Mouse (Mus musculus) MEL (cell line): ENCODE measurements at regions not wholly inside any gene's neighbourhood (a gene's known extent, or its start where the extent isn't known, plus 50 kb on each side); places are given as distances from the start of the nearest gene placed in this dataset.

Experiments used
- CTCF ChIP-seq, 3 experiments: IDR thresholded peaks in 2 of 3; conservative IDR thresholded peaks in 1 of 3; 2 replicates each; pipeline ENCODE4 v1.5.1; 2011 to 2012; ENCODE audit warnings: low read length in 3 of 3, low read depth in 2 of 3, mild to moderate bottlenecking in 2 of 3, improper control_type of control experiment in 1 of 3, inconsistent platforms in 1 of 3, mixed read lengths in 1 of 3, moderate library complexity in 1 of 3; ENCODE audit not compliant: control insufficient read depth in 1 of 3, insufficient read depth in 1 of 3, poor library complexity in 1 of 3, severe bottlenecking in 1 of 3
- EP300 ChIP-seq, 2 experiments: IDR thresholded peaks; 2 replicates each; pipeline ENCODE4 v1.6.1; 2011; ENCODE audit warnings: improper control_type of control experiment in 2 of 2, low read length in 2 of 2, low read depth in 1 of 2, mild to moderate bottlenecking in 1 of 2
- MAX ChIP-seq: IDR thresholded peaks from 2 replicates; pipeline ENCODE4 v1.6.1; 2011; ENCODE audit warnings: low read length, improper control_type of control experiment
- POLR2AphosphoS2 ChIP-seq: IDR thresholded peaks from 2 replicates; pipeline ENCODE4 v1.6.1; 2011; ENCODE audit warnings: low read length, improper control_type of control experiment
- RCOR1 ChIP-seq: IDR thresholded peaks from 2 replicates; pipeline ENCODE4 v1.6.1; 2012; ENCODE audit warnings: low read depth, mild to moderate bottlenecking, inconsistent platforms, low read length, improper control_type of control experiment
- USF1 ChIP-seq: IDR thresholded peaks from 2 replicates; pipeline ENCODE4 v1.6.1; 2014; ENCODE audit warnings: low read depth, mild to moderate bottlenecking, inconsistent platforms, low read length, improper control_type of control experiment, moderate library complexity
- ZKSCAN1 ChIP-seq: IDR thresholded peaks from 2 replicates; pipeline ENCODE4 v1.6.1; 2012; ENCODE audit warnings: low read depth, mild to moderate bottlenecking, inconsistent platforms, low read length, improper control_type of control experiment, moderate library complexity
- ZMIZ1 ChIP-seq: IDR thresholded peaks from 2 replicates; pipeline ENCODE4 v1.6.1; 2012; ENCODE audit warnings: low read depth, mild to moderate bottlenecking, inconsistent platforms, low read length, improper control_type of control experiment, moderate library complexity

DNA sequence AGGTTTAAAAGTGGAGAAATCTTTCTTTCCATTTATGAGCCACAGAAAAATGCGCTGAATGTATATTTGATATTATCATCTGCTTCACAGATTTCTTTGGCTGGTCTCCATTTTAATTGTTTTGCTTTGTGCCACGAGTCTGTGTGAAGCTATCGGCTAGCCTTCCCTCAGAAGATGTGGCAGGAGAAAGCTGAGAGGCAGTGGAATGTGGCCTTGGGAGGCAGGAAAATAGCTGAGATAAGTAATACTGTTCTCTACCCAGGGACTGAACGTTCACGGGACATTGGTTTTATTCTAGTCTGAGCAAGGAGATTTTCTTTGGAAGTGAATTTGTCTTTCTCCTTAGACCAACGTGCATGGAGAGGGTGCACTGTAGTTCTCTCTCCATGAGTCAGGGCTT, 112.3 kb downstream of the Qpct start:
- TF ChIP-seq RCOR1 (no peak), USF1 (no peak), ZMIZ1 (no peak), MAX (no peak), CTCF (IDR thresholded peaks at IDR 0.05 in 2 of 3, conservative IDR thresholded peaks at IDR 0.05 in 1 of 3; ENCODE audit: control insufficient read depth in 1 of 3, insufficient read depth in 1 of 3, low read depth in 2 of 3, low read length in 3 of 3, poor library complexity in 1 of 3, severe bottlenecking in 1 of 3) (no peak), ZKSCAN1 (no peak), POLR2AphosphoS2 (no peak), EP300 (IDR thresholded peaks at IDR 0.05; ENCODE audit: low read depth in 1 of 2, low read length in 2 of 2) (no peak)
